Mouse (Mus musculus) myocyte (in vitro differentiated cells): ENCODE measurements at regions not wholly inside any gene's neighbourhood (a gene's known extent, or its start where the extent isn't known, plus 50 kb on each side); places are given as distances from the start of the nearest gene placed in this dataset.

Source experiments
- H3K27me3 ChIP-seq: one replicate; pipeline ENCODE4 v1.6.1; 2011; ENCODE audit not compliant: control insufficient read depth, insufficient read depth, insufficient read length
- H3K36me3 ChIP-seq: one replicate; pipeline ENCODE4 v1.6.1; 2011; ENCODE audit not compliant: control insufficient read depth, insufficient read depth
- H3K4me2 ChIP-seq: one replicate; pipeline ENCODE4 v1.6.1; 2011; ENCODE audit warnings: low read depth, control low read depth
- H3K4me3 ChIP-seq: one replicate; pipeline ENCODE4 v1.5.1; 2011; ENCODE audit warnings: mild to moderate bottlenecking, control low read depth, moderate library complexity
- H3K79me2 ChIP-seq: one replicate; pipeline ENCODE4 v1.6.1; 2011; ENCODE audit not compliant: control insufficient read depth, insufficient read depth
- H3ac ChIP-seq: one replicate; pipeline ENCODE4 v1.6.1; 2011; ENCODE audit not compliant: control insufficient read depth, insufficient read length
- CEBPB ChIP-seq: IDR thresholded peaks from 2 replicates; pipeline ENCODE4 v1.6.1; 2011; ENCODE audit warnings: mild to moderate bottlenecking, moderate library complexity; ENCODE audit not compliant: poor library complexity, insufficient read depth, severe bottlenecking
- E2F4 ChIP-seq: IDR thresholded peaks from one replicate; pipeline ENCODE4 v1.6.1; 2011; ENCODE audit warnings: mild to moderate bottlenecking, control low read depth, moderate library complexity; ENCODE audit not compliant: insufficient read depth
- MAX ChIP-seq: IDR thresholded peaks from one replicate; pipeline ENCODE4 v1.6.1; 2011; ENCODE audit warnings: low read depth, mild to moderate bottlenecking, control low read depth
- MYOD1 ChIP-seq, 3 experiments: IDR thresholded peaks; one replicate each; pipeline ENCODE4 v1.6.1; 2011; ENCODE audit warnings: control low read depth in 2 of 3, low read depth in 2 of 3, mild to moderate bottlenecking in 2 of 3, moderate library complexity in 1 of 3; ENCODE audit not compliant: insufficient read length in 2 of 3, control insufficient read depth in 1 of 3
- MYOG ChIP-seq, 3 experiments: IDR thresholded peaks; one replicate each; pipeline ENCODE4 v1.6.1; 2011; ENCODE audit warnings: control low read depth in 2 of 3, low read depth in 2 of 3, mild to moderate bottlenecking in 2 of 3; ENCODE audit not compliant: insufficient read length in 2 of 3, control insufficient read depth in 1 of 3, insufficient read depth in 1 of 3
- POLR2A ChIP-seq: IDR thresholded peaks from one replicate; pipeline ENCODE4 v1.6.1; 2011; ENCODE audit warnings: low read depth, mild to moderate bottlenecking, control low read depth, moderate library complexity; ENCODE audit not compliant: insufficient read length
- POLR2AphosphoS2 ChIP-seq: IDR thresholded peaks from one replicate; pipeline ENCODE4 v1.6.1; 2011; ENCODE audit warnings: low read depth, control low read depth; ENCODE audit not compliant: insufficient read length
- REST ChIP-seq: IDR thresholded peaks from one replicate; pipeline ENCODE4 v1.6.1; 2011; ENCODE audit warnings: mild to moderate bottlenecking, control low read depth, moderate library complexity; ENCODE audit not compliant: insufficient read depth, insufficient read length
- SRF ChIP-seq: IDR thresholded peaks from one replicate; pipeline ENCODE4 v1.6.1; 2011; ENCODE audit warnings: low read depth; ENCODE audit not compliant: control insufficient read depth, insufficient read length
- TCF12 ChIP-seq: IDR thresholded peaks from one replicate; pipeline ENCODE4 v1.6.1; 2011; ENCODE audit warnings: mild to moderate bottlenecking, control low read depth; ENCODE audit not compliant: poor library complexity, insufficient read depth, severe bottlenecking
- TCF3 ChIP-seq: IDR thresholded peaks from one replicate; pipeline ENCODE4 v1.6.1; 2011; ENCODE audit warnings: low read depth, control low read depth; ENCODE audit not compliant: insufficient read length
- USF1 ChIP-seq: IDR thresholded peaks from one replicate; pipeline ENCODE4 v1.6.1; 2011; ENCODE audit warnings: low read depth, mild to moderate bottlenecking, control low read depth, moderate library complexity

GRCm38 (mm10) chr13:52389271-52389670 is 141.8 kb downstream of the Diras2 start:
- TF ChIP-seq POLR2A (no peak), CEBPB (no peak), REST (no peak), MAX (no peak), TCF12 (no peak), TCF3 (no peak), MYOG (IDR thresholded peaks at IDR 0.05; ENCODE audit: control insufficient read depth in 1 of 3, insufficient read depth in 1 of 3, insufficient read length in 2 of 3, low read depth in 2 of 3) (no peak), E2F4 (no peak), MYOD1 (IDR thresholded peaks at IDR 0.05; ENCODE audit: control insufficient read depth in 1 of 3, insufficient read length in 2 of 3, low read depth in 2 of 3) (no peak), POLR2AphosphoS2 (no peak), SRF (no peak), USF1 (no peak)
- H3ac ChIP-seq: no peak overlapping the region
- no peak overlapping the region for H3K4me3 ChIP-seq
- no peaks in the 10 kb centered on the region for H3K79me2 ChIP-seq
- H3K27me3 ChIP-seq: no peaks in the 10 kb centered on the region
- no peaks in the 10 kb centered on the region for H3K36me3 ChIP-seq
- no peak overlapping the region for H3K4me2 ChIP-seq

- H3K27me3 ChIP-seq: no peaks in the 10 kb centered on the region
- TF ChIP-seq POLR2AphosphoS2 (no peak), SRF (no peak), MAX (no peak), TCF3 (no peak), REST (no peak), CEBPB (no peak), TCF12 (no peak), POLR2A (no peak), MYOD1 (IDR thresholded peaks at IDR 0.05; ENCODE audit: control insufficient read depth in 1 of 3, insufficient read length in 2 of 3, low read depth in 2 of 3) (no peak), E2F4 (no peak), MYOG (IDR thresholded peaks at IDR 0.05; ENCODE audit: control insufficient read depth in 1 of 3, insufficient read depth in 1 of 3, insufficient read length in 2 of 3, low read depth in 2 of 3) (no peak), USF1 (no peak)
These were observed 135.3 kb downstream of the Diras2 start for GRCm38 (mm10) chr13:52395786-52396185.

GRCm38 (mm10) chr13:52398344-52398743 is 132.7 kb downstream of the Diras2 start:
- Histone ChIP-seq H3ac (no peak overlapping the region), H3K4me2 (no peak overlapping the region), H3K36me3 (no peaks in the 10 kb centered on the region), H3K4me3 (no peak overlapping the region), H3K79me2 (no peaks in the 10 kb centered on the region), H3K27me3 (no peaks in the 10 kb centered on the region)
- TF ChIP-seq POLR2A (no peak), TCF12 (no peak), MYOD1 (IDR thresholded peaks at IDR 0.05; ENCODE audit: control insufficient read depth in 1 of 3, insufficient read length in 2 of 3, low read depth in 2 of 3) (no peak), E2F4 (no peak), MYOG (IDR thresholded peaks at IDR 0.05; ENCODE audit: control insufficient read depth in 1 of 3, insufficient read depth in 1 of 3, insufficient read length in 2 of 3, low read depth in 2 of 3) (no peak), SRF (no peak), MAX (no peak), USF1 (no peak), CEBPB (no peak), POLR2AphosphoS2 (no peak), REST (no peak), TCF3 (no peak)

More at GRCm38 (mm10) chr13:52395786-52396185, 135.3 kb downstream of the Diras2 start:
- Histone ChIP-seq H3K79me2 (no peaks in the 10 kb centered on the region), H3K36me3 (no peaks in the 10 kb centered on the region), H3ac (no peak overlapping the region), H3K4me2 (no peak overlapping the region), H3K4me3 (no peak overlapping the region)

- Histone ChIP-seq H3K27me3 (no peaks in the 10 kb centered on the region), H3K36me3 (no peaks in the 10 kb centered on the region)
- TF ChIP-seq TCF3 (no peak), POLR2AphosphoS2 (no peak), POLR2A (no peak), MYOD1 (IDR thresholded peaks at IDR 0.05; ENCODE audit: control insufficient read depth in 1 of 3, insufficient read length in 2 of 3, low read depth in 2 of 3) (no peak), CEBPB (no peak)
These were observed 131.9 kb downstream of the Diras2 start for GRCm38 (mm10) chr13:52399143-52399542.

GRCm38 (mm10) chr13:52403805-52404204 is 127.3 kb downstream of the Diras2 start:
- no peak for TF ChIP-seq MYOG (IDR thresholded peaks at IDR 0.05; ENCODE audit: control insufficient read depth in 1 of 3, insufficient read depth in 1 of 3, insufficient read length in 2 of 3, low read depth in 2 of 3)
- no peak for TF ChIP-seq E2F4
- TF ChIP-seq MAX: no peak
- Histone ChIP-seq H3K4me2 (no peak overlapping the region), H3ac (no peak overlapping the region), H3K36me3 (no peaks in the 10 kb centered on the region), H3K4me3 (no peak overlapping the region), H3K27me3 (no peaks in the 10 kb centered on the region), H3K79me2 (no peaks in the 10 kb centered on the region)

More at GRCm38 (mm10) chr13:52399143-52399542, 131.9 kb downstream of the Diras2 start:
- Histone ChIP-seq H3K4me2 (no peak overlapping the region), H3ac (no peak overlapping the region), H3K79me2 (no peaks in the 10 kb centered on the region), H3K4me3 (no peak overlapping the region)
